Mouse (Mus musculus) heart, postnatal 0 days (tissue): ENCODE measurements around the gene Pax7. TPM values are rescaled to one million over a fixed set of nuclear protein-coding genes. Genes with fewer than 3 reads are reported as not detected.

Experiments used
- ATAC-seq: fragments of 200-750 bp; cut with Nextera tagmentation; 2 replicates; pipeline ENCODE4 v1.8.0; 2017; ENCODE audit warnings: low read depth, moderate number of reproducible peaks, moderate library complexity; ENCODE audit not compliant: insufficient read depth
- DNase-seq: peaks from one replicate; pipeline ENCODE4 v3.0.0-alpha.2; 2016; ENCODE audit warnings: low spot score
- H3K27ac ChIP-seq: fragments of 300-500 bp; sonication (generic); 2 replicates; pipeline ENCODE4 v1.5.1; 2014; ENCODE audit warnings: low read depth, mild to moderate bottlenecking
- H3K27me3 ChIP-seq: fragments of 300-500 bp; sonication (generic); 2 replicates; pipeline ENCODE4 v1.6.1; 2014; ENCODE audit warnings: low read length, mixed read lengths; ENCODE audit not compliant: control insufficient read depth, insufficient read depth
- H3K36me3 ChIP-seq: fragments of 300-500 bp; sonication (generic); replicated peaks from 2 replicates; pipeline ENCODE4 v1.6.1; 2014; ENCODE audit warnings: low read length, mixed read lengths; ENCODE audit not compliant: control insufficient read depth, insufficient read depth
- H3K4me1 ChIP-seq: fragments of 300-500 bp; sonication (generic); 2 replicates; pipeline ENCODE4 v1.6.1; 2014; ENCODE audit warnings: antibody characterized with exemption; ENCODE audit not compliant: control insufficient read depth, insufficient read depth
- H3K4me2 ChIP-seq: fragments of 300-500 bp; sonication (generic); 2 replicates; pipeline ENCODE4 v1.6.1; 2014; ENCODE audit warnings: low read depth, mild to moderate bottlenecking, low read length, moderate library complexity
- H3K4me3 ChIP-seq: fragments of 300-500 bp; sonication (generic); 2 replicates; pipeline ENCODE4 v1.5.1; 2014; ENCODE audit warnings: low read depth, low read length
- H3K9ac ChIP-seq: fragments of 300-500 bp; sonication (generic); replicated peaks from 2 replicates; pipeline ENCODE4 v1.6.1; 2014; ENCODE audit warnings: low read depth, low read length, mixed read lengths
- H3K9me3 ChIP-seq: fragments of 300-500 bp; sonication (generic); replicated peaks from 2 replicates; pipeline ENCODE4 v1.6.1; 2016; ENCODE audit warnings: low read length; ENCODE audit not compliant: control insufficient read depth
- CTCF ChIP-seq: IDR thresholded peaks from 2 replicates; pipeline ENCODE4 v1.5.1; 2016; ENCODE audit warnings: antibody characterized with exemption, control low read depth, low read depth
- EP300 ChIP-seq: IDR thresholded peaks from 2 replicates; pipeline ENCODE4 v1.6.1; 2016; ENCODE audit warnings: antibody characterized with exemption, low read depth
- WGBS: fragments of 180-500 bp; shearing (Covaris S2); extraction: QIAGEN DNeasy Blood & Tissue Kit; methylation state at CpG from one replicate; pipeline ENCODE4 v1.1.7; 2014; 5-methylcytosine and 5-hydroxymethylcytosine counted together
- polyA plus RNA-seq: library from polyadenylated mRNA; unstranded; fragments of >200 nt; fragmentation: Nextera tagmentation; extraction: Ambion mirVana; gene quantifications from 2 replicates; pipeline ENCODE4 v1.2.1, GENCODE M21; 2015
- total RNA-seq: library from RNA; depleted of rRNA; stranded (reverse); fragments of >200 nt; gene quantifications from 2 replicates; pipeline ENCODE4 v1.2.3, GENCODE M21; 2014; ENCODE audit warnings: low replicate concordance

Pax7 gene
- total and polyA plus RNA-seq, 2 experiments from 2014 or later, result not detected

DNA sequence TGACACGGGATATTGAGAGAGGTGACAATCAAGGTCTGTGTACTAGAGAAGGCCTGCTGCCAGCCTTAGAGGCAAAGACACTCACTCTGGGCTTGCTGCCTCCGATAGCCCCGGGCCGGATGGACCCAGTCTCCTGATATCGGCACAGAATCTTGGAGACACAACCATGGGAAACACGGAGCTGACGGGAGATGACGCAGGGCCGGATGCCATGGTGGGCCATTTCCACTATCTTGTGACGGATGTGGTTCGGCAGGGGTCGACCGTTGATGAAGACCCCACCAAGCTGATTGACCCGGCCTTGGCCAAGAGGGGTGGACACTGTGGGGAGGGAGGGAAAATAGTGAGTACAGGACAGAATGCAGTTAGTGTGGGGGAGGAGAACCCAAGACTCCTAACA, 3.3 kb downstream of the Pax7 start:
- no peak for ATAC-seq
- 1% methylated on average over 14 of the region's 14 CpGs for WGBS
- Histone ChIP-seq H3K4me2 (no peak overlapping the region), H3K9ac (no peak overlapping the region), H3K4me1 (no peaks in the 10 kb centered on the region), H3K27ac (no peak overlapping the region), H3K36me3 (no peaks in the 10 kb centered on the region), H3K4me3 (no peak overlapping the region), H3K27me3 (peaks cover 100% of the 10 kb centered on the region), H3K9me3 (no peaks in the 10 kb centered on the region)
- no peak for TF ChIP-seq CTCF
- no peak for TF ChIP-seq EP300
- no peak for DNase-seq

DNA sequence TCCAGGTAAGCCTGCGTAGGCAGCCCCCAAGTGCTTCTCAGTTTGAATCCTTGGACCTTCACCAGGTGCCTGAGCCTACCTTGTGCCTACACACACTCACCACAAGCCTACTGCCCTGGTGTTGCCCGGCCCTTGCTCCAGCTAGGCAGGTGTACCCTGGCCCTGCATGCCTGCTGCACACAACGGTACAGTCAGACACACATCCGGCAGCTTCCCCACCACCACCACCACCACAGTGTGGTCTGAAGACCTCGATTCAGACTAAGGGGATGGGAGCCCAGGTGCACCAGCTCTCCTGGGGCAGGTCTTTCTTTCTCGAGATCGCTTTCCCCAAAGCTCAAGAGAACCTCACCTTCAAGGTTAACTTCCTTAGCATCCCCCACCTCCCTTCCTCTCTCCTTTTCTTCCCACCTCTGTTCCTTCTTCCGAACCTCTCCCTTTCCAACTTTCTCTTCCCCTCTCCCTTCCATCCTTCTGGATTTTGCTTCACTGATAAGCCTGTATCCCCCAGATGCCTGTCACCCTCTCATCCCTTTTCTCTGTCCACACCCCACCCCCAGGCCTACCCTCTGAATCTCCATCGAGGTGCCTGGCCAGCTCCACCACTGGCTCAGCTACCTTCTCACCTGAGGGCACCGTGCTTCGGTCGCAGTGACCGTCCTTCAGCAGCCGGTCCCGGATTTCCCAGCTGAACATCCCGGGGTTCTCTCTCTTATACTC, 4.3 kb downstream of the Pax7 start:
- no peaks in the 10 kb centered on the region for H3K4me1 ChIP-seq
- TF ChIP-seq CTCF, result no peak
- TF ChIP-seq EP300, result no peak
- no peak overlapping the region for H3K4me2 ChIP-seq
- peaks cover 100% of the 10 kb centered on the region for H3K27me3 ChIP-seq
- H3K36me3 ChIP-seq, result no peaks in the 10 kb centered on the region
- ATAC-seq (no peak), DNase-seq (no peak)
- H3K9me3 ChIP-seq, result no peaks in the 10 kb centered on the region
- 4% methylated on average over 16 of the region's 16 CpGs for WGBS
- no peak overlapping the region for H3K9ac ChIP-seq
- H3K27ac ChIP-seq, result no peak overlapping the region
- no peak overlapping the region for H3K4me3 ChIP-seq

GRCm38 (mm10) chr4:139828283-139828678, 5.0 kb downstream of the Pax7 start:
- no peak for DNase-seq
- WGBS, result under 1% methylated on average over 31 of the region's 37 CpGs
- H3K27ac ChIP-seq, result no peak overlapping the region
- no peak for ATAC-seq
- H3K4me3 ChIP-seq, result no peak overlapping the region
- no peaks in the 10 kb centered on the region for H3K4me1 ChIP-seq
- no peak overlapping the region for H3K9ac ChIP-seq
- H3K4me2 ChIP-seq, result no peak overlapping the region
- peaks cover 100% of the 10 kb centered on the region for H3K27me3 ChIP-seq
- no peaks in the 10 kb centered on the region for H3K9me3 ChIP-seq
- TF ChIP-seq CTCF (no peak), EP300 (no peak)
- no peaks in the 10 kb centered on the region for H3K36me3 ChIP-seq

GRCm38 (mm10) chr4:139827501-139828282, 5.6 kb downstream of the Pax7 start:
- H3K27ac ChIP-seq, result no peak overlapping the region
- H3K4me1 ChIP-seq, result no peaks in the 10 kb centered on the region
- TF ChIP-seq CTCF (no peak), EP300 (no peak)
- no peaks in the 10 kb centered on the region for H3K36me3 ChIP-seq
- H3K9ac ChIP-seq, result no peak overlapping the region
- ATAC-seq (no peak), DNase-seq (no peak)
- H3K4me2 ChIP-seq, result no peak overlapping the region
- H3K4me3 ChIP-seq, result no peak overlapping the region
- peaks cover 100% of the 10 kb centered on the region for H3K27me3 ChIP-seq
- WGBS, result 2% methylated on average over 30 of the region's 30 CpGs
- H3K9me3 ChIP-seq, result no peaks in the 10 kb centered on the region

GRCm38 (mm10) chr4:139826231-139826630, 7.1 kb downstream of the Pax7 start:
- WGBS, result 0% methylated on average over 3 of the region's 3 CpGs
- Histone ChIP-seq H3K9me3 (no peaks in the 10 kb centered on the region), H3K4me3 (no peak overlapping the region), H3K36me3 (no peaks in the 10 kb centered on the region), H3K4me2 (no peak overlapping the region), H3K27me3 (peaks cover 100% of the 10 kb centered on the region), H3K4me1 (no peaks in the 10 kb centered on the region), H3K27ac (no peak overlapping the region), H3K9ac (no peak overlapping the region)
- DNase-seq (no peak), ATAC-seq (no peak)
- TF ChIP-seq CTCF (no peak), EP300 (no peak)
